Mouse (Mus musculus): Measurements from ENCODE around the gene Thada.

- peak; percentile 28; the same call in 1 of the 2 replicates for TF ChIP-seq CTCF (conservative IDR thresholded peaks at IDR 0.05; ENCODE audit: insufficient read depth, insufficient read length, low read depth, low read length)
- no peak for TF ChIP-seq POLR2A (IDR thresholded peaks at IDR 0.05; ENCODE audit: low read depth, low read length)
Observed at GRCm38 (mm10) chr17:84265480-84266130, 200.4 kb downstream of the Thada start.
